ENCODE assay signal across 16 mouse cellular contexts in the genomic region with DNA sequence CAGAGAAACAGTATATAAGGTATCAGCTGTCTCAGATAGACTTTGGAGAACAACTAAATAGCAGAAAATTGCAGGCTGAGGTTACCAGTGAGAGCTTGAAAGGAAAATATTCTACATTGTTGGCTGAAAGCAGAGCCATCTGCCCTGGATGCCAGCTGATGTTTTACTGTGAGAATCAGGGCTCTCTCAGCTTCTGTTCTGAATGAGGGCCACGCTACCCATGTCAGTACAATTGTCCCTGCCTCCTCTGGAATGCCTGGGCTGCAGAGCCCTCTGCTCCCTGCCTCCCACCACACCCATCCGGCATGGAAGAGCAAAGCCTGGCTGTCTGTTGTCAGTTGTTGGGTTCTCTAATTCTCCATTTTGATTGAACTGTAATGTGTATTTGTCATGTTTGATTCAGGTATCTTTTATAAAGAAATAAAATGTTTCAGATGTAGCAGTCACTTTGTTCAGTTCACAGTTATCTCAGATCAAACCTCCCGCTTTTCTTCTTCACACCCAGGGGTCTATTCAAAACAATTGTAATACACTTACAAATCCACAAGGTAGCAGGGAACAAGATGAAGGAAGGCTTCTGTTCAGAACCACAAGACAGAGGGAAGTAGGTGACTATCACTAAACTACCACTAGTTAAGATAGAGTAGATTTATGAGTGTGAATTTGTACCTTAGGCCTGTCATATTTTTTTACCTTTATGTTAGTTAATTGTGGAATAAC.
DNase-seq lines count a peak whose midpoint lies in the region; ATAC-seq and TF ChIP-seq lines count a peak whose summit lies in the region.
"Had no signal": no experiment of that assay in that cellular context is flagged by ENCODE, and none has a peak within 500 bp of the region (broad histone marks: within the 10 kb centered on the region; RNA-seq: fewer than 3 reads in every experiment).

No protein-coding gene starts in this region.

- H3K4me2 ChIP-seq in hindbrain, postnatal 0 days (ENCODE audit: low read depth, low read length): no peak overlapping the region
- no peak overlapping the region for H3K4me2 ChIP-seq in neural tube, embryonic 12.5 days (replicated peaks)
- H3K4me2 ChIP-seq: limb, embryonic 13.5 days had no signal

- 36% methylated on average over 3 of the region's 3 CpGs for WGBS in hindbrain, embryonic 10.5 days
- WGBS in hindbrain, postnatal 0 days: 45% methylated on average over 3 of the region's 3 CpGs
- 26% methylated on average over 3 of the region's 3 CpGs for WGBS in neural tube, embryonic 12.5 days

- H3K27me3 ChIP-seq in hindbrain, embryonic 10.5 days (ENCODE audit: insufficient read depth, poor library complexity, severe bottlenecking): no peaks in the 10 kb centered on the region
- no peaks in the 10 kb centered on the region for H3K27me3 ChIP-seq in hindbrain, postnatal 0 days (ENCODE audit: insufficient read depth, low read length)
- H3K27me3 ChIP-seq in neural tube, embryonic 12.5 days (replicated peaks): no peaks in the 10 kb centered on the region
- H3K27me3 ChIP-seq: limb, embryonic 13.5 days; Patski had no signal

- no peak overlapping the region for H3K4me3 ChIP-seq in hindbrain, embryonic 10.5 days
- no peak overlapping the region for H3K4me3 ChIP-seq in hindbrain, postnatal 0 days (ENCODE audit: low read length)
- no peak overlapping the region for H3K4me3 ChIP-seq in neural tube, embryonic 12.5 days
- H3K4me3 ChIP-seq: gastrocnemius, adult 2 months; left cerebral cortex, adult 2 months; limb, embryonic 13.5 days had no signal

- ATAC-seq in hindbrain, postnatal 0 days: no peak
- peak; percentile 91 for ATAC-seq in neural tube, embryonic 12.5 days (ENCODE audit: low FRiP score, low read depth)
- ATAC-seq: intestine, embryonic 16.5 days; Patski had no signal

- peak overlapping the region; percentile 36; the same call in 1 of the 2 replicates for H3K27ac ChIP-seq in hindbrain, embryonic 10.5 days
- no peak overlapping the region for H3K27ac ChIP-seq in hindbrain, postnatal 0 days
- no peak overlapping the region for H3K27ac ChIP-seq in neural tube, embryonic 12.5 days
- H3K27ac ChIP-seq: gastrocnemius, adult 2 months; left cerebral cortex, adult 2 months; limb, embryonic 13.5 days had no signal

- peak; percentile 3 for DNase-seq in hindbrain, embryonic 10.5 days (ENCODE audit: low spot score)
- DNase-seq in hindbrain, postnatal 0 days (ENCODE audit: low spot score): no peak
- peak; percentile 57 for DNase-seq in Muller cell, postnatal 12 days (ENCODE audit: inconsistent ontology term)
- peak; percentile 2 for DNase-seq in brain, adult 2 months (ENCODE audit: low read depth, low spot score)
- DNase-seq in cerebellum, adult 9-11 months: no peak
- no peak for DNase-seq in heart, adult 18-20 months
- DNase-seq: cerebellum, postnatal 36 days; gastrocnemius, adult 2 months; kidney, postnatal 10 days; spleen, adult 18-20 months; thymus, postnatal 25 days had no signal

- no peak overlapping the region for H3K9ac ChIP-seq in hindbrain, postnatal 0 days (replicated peaks; ENCODE audit: low read length)
- no peak overlapping the region for H3K9ac ChIP-seq in neural tube, embryonic 12.5 days
- H3K9ac ChIP-seq: limb, embryonic 13.5 days had no signal

- H3K36me3 ChIP-seq in hindbrain, embryonic 10.5 days: no peaks in the 10 kb centered on the region
- H3K36me3 ChIP-seq in hindbrain, postnatal 0 days (ENCODE audit: insufficient read depth, low read length): no peaks in the 10 kb centered on the region
- H3K36me3 ChIP-seq in neural tube, embryonic 12.5 days: no peaks in the 10 kb centered on the region
- H3K36me3 ChIP-seq: limb, embryonic 13.5 days had no signal

- TF ChIP-seq CTCF in hindbrain, postnatal 0 days (IDR thresholded peaks at IDR 0.05; ENCODE audit: low read depth): no peak

- H3K9me3 ChIP-seq in hindbrain, embryonic 10.5 days: no peaks in the 10 kb centered on the region
- H3K9me3 ChIP-seq in hindbrain, postnatal 0 days (ENCODE audit: low read length): no peaks in the 10 kb centered on the region
- H3K9me3 ChIP-seq in neural tube, embryonic 12.5 days: no peaks in the 10 kb centered on the region
- H3K9me3 ChIP-seq: limb, embryonic 13.5 days had no signal

- H3K4me1 ChIP-seq in hindbrain, embryonic 10.5 days (replicated peaks): peaks cover 6% of the 10 kb centered on the region
- no peaks in the 10 kb centered on the region for H3K4me1 ChIP-seq in hindbrain, postnatal 0 days (ENCODE audit: insufficient read depth, low read length)
- H3K4me1 ChIP-seq in neural tube, embryonic 12.5 days: no peaks in the 10 kb centered on the region
- H3K4me1 ChIP-seq: limb, embryonic 13.5 days had no signal

Comparison
In these comparisons a context has a peak if more than half of its experiments do, and no peak if none do; other contexts are left out.
1. DNase-seq: peak in hindbrain, embryonic 10.5 days (single experiment), Muller cell, postnatal 12 days (single experiment) and brain, adult 2 months (single experiment); none in hindbrain, postnatal 0 days (single experiment), cerebellum, adult 9-11 months (single experiment) and heart, adult 18-20 months (0 of 2).